Mouse (Mus musculus) kidney, adult 2 months (tissue): Measurements from ENCODE around the gene Pign. TPM values are rescaled to one million over a fixed set of nuclear protein-coding genes. Genes with fewer than 3 reads are reported as not detected.

Source experiments
- DNase-seq: peaks from one replicate; pipeline ENCODE4 v3.0.0; 2021
- H3K27ac ChIP-seq: fragments of 200-500 bp; 2 replicates; pipeline ENCODE4 v1.5.1; 2012; ENCODE audit warnings: low read depth, low read length, control low read depth, inconsistent platforms; ENCODE audit not compliant: insufficient read depth
- H3K27me3 ChIP-seq: fragments of 200-500 bp; replicated peaks from 2 replicates; pipeline ENCODE4 v1.6.1; 2012; ENCODE audit warnings: mild to moderate bottlenecking, moderate library complexity, low read length, inconsistent platforms; ENCODE audit not compliant: control insufficient read depth, insufficient read depth
- H3K36me3 ChIP-seq: fragments of 200-500 bp; 2 replicates; pipeline ENCODE4 v1.6.1; 2012; ENCODE audit warnings: mild to moderate bottlenecking, moderate library complexity, low read length, inconsistent platforms; ENCODE audit not compliant: control insufficient read depth, insufficient read depth
- H3K4me1 ChIP-seq: fragments of 200-500 bp; 2 replicates; pipeline ENCODE4 v1.6.1; 2011; ENCODE audit warnings: low read length; ENCODE audit not compliant: control insufficient read depth, insufficient read depth
- H3K4me3 ChIP-seq: fragments of 200-500 bp; 2 replicates; pipeline ENCODE4 v1.5.1; 2011; ENCODE audit warnings: mild to moderate bottlenecking, low read depth, low read length, control low read depth; ENCODE audit not compliant: insufficient read depth
- CTCF ChIP-seq: fragments of 200-500 bp; conservative IDR thresholded peaks from 2 replicates; pipeline ENCODE4 v1.5.1; 2011; ENCODE audit warnings: low read depth, mild to moderate bottlenecking, control low read depth, low read length, moderate library complexity, mixed read lengths; ENCODE audit not compliant: insufficient read depth, insufficient read length
- POLR2A ChIP-seq: fragments of 200-500 bp; IDR thresholded peaks from one replicate; pipeline ENCODE4 v1.6.1; 2011; ENCODE audit warnings: low read depth, low read length, control low read depth
- WGBS: fragments of 180-500 bp; shearing (Covaris S2); methylation state at CpG from one replicate; pipeline ENCODE4 v1.1.7; 2018; 5-methylcytosine and 5-hydroxymethylcytosine counted together
- polyA plus RNA-seq: library from polyadenylated mRNA; depleted of rRNA; stranded (reverse); fragments of >200 nt; gene quantifications from 2 replicates; pipeline ENCODE4 v1.2.3, GENCODE M21; 2012

Gene Pign
- polyA plus RNA-seq, 1 experiment: 18.6 TPM

DNA sequence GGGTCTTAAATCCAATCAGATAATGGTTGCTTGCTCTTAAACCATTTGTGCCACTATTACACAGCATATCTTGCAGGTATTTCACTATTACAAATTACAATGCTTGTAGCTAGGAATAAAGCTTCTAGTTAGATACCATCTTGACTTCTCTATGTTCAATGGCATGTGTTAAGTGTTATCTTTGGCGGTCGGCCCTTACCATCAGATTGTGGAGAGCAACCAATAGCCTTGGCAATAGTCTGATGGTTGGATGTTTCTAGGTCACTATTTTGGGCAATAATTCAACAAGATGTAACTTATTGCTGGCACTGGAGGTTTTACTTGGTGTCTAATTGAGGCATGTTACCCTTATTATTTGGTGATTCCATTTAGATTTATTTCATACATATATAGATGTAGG is 11.3 kb upstream of the Pign start:
- H3K27ac ChIP-seq: no peak overlapping the region
- H3K4me3 ChIP-seq: no peak overlapping the region
- TF ChIP-seq CTCF: no peak
- no peak for TF ChIP-seq POLR2A
- H3K27me3 ChIP-seq: no peaks in the 10 kb centered on the region
- WGBS: 53% methylated on average over 2 of the region's 2 CpGs
- DNase-seq: peak; percentile 38
- H3K4me1 ChIP-seq: no peaks in the 10 kb centered on the region
- no peaks in the 10 kb centered on the region for H3K36me3 ChIP-seq

DNA sequence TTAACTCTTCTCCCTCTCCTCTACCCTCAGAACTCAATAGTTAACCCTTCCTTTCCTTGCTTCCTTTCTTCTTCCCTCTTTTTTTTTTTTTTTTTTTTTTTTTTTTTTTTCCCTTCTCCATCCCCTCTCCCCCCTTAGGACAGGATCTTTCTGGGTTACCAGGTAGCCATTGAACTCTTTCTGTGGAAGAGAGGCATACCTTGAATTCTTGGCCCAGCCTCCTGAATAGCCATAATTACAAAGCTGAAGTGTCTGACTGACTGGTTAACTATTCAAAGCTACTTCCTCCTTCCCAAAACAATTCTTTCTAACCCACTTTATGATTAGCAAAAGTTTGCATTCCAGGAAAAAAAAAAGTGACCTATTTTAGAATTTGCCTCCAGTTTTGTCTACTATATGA is 6.2 kb upstream of the Pign start:
- Histone ChIP-seq H3K4me3 (no peak overlapping the region), H3K4me1 (no peaks in the 10 kb centered on the region), H3K27ac (no peak overlapping the region), H3K27me3 (no peaks in the 10 kb centered on the region), H3K36me3 (no peaks in the 10 kb centered on the region)
- no peak for TF ChIP-seq POLR2A
- TF ChIP-seq CTCF: no peak
- no peak for DNase-seq

- TF ChIP-seq CTCF: no peak
- TF ChIP-seq POLR2A: no peak
- peaks cover 2% of the 10 kb centered on the region; the same call in 1 of the 2 replicates for H3K4me1 ChIP-seq
- no peaks in the 10 kb centered on the region for H3K27me3 ChIP-seq
- peak overlapping the region; percentile 86 for H3K27ac ChIP-seq
- peak; percentile 14 for DNase-seq
- H3K4me3 ChIP-seq: peak overlapping the region; percentile 100
- H3K36me3 ChIP-seq: no peaks in the 10 kb centered on the region
- WGBS: under 1% methylated on average over 68 of the region's 68 CpGs
These were observed 710 bp upstream of the Pign start for GRCm38 (mm10) chr1:105663962-105664812.

- DNase-seq: no peak
- 5% methylated on average over 6 of the region's 6 CpGs for WGBS
- Histone ChIP-seq H3K4me3 (peak overlapping the region; percentile 87), H3K27ac (no peak overlapping the region), H3K27me3 (no peaks in the 10 kb centered on the region), H3K36me3 (no peaks in the 10 kb centered on the region), H3K4me1 (peaks cover 2% of the 10 kb centered on the region; the same call in 1 of the 2 replicates)
- no peak for TF ChIP-seq POLR2A
These were observed 682 bp downstream of the Pign start for GRCm38 (mm10) chr1:105662820-105663170.

- peak; percentile 74 for DNase-seq
These were observed 3.5 kb downstream of the Pign start for GRCm38 (mm10) chr1:105660015-105660414.

DNA sequence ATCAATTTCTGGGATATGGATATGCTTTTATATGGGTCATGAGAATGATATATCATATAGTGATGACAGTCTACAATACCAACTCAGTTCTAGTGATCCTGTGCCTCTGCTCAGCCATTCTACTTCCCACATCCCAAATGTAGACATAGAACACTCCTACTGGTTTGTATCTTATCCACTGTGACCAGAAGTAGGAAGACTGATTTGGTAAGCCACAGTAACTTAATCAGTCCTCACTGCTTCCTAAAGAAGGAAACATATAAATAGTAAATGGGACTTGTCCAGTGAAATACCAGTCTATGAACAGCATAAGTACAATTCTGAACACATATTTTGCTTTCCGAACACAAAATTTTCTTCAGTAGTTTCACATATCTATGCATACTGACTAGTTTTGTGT is 9.5 kb downstream of the Pign start:
- Histone ChIP-seq H3K36me3 (peaks cover 3% of the 10 kb centered on the region), H3K27me3 (no peaks in the 10 kb centered on the region), H3K4me1 (no peaks in the 10 kb centered on the region), H3K27ac (no peak overlapping the region), H3K4me3 (no peak overlapping the region)
- DNase-seq: no peak
- TF ChIP-seq POLR2A (no peak), CTCF (no peak)
- 96% methylated on average over 1 of the region's 1 CpGs for WGBS

More at GRCm38 (mm10) chr1:105660015-105660414, 3.5 kb downstream of the Pign start:
- no peaks in the 10 kb centered on the region for H3K27me3 ChIP-seq
- 15% methylated on average over 3 of the region's 3 CpGs for WGBS
- TF ChIP-seq CTCF (0 out of 2 replicates have a peak, but pooled peaks have one; percentile 18), POLR2A (no peak)
- peaks cover 3% of the 10 kb centered on the region for H3K36me3 ChIP-seq
- peaks cover 2% of the 10 kb centered on the region; the same call in 1 of the 2 replicates for H3K4me1 ChIP-seq
- no peak overlapping the region for H3K27ac ChIP-seq
- no peak overlapping the region for H3K4me3 ChIP-seq

- H3K4me1 ChIP-seq: no peaks in the 10 kb centered on the region
- H3K27me3 ChIP-seq: no peaks in the 10 kb centered on the region
- no peak for TF ChIP-seq CTCF
- no peak for TF ChIP-seq POLR2A
- no peak for DNase-seq
- WGBS: 100% methylated on average over 1 of the region's 1 CpGs
- no peak overlapping the region for H3K4me3 ChIP-seq
- H3K36me3 ChIP-seq: peaks cover 3% of the 10 kb centered on the region; the same call in 1 of the 2 replicates
- no peak overlapping the region for H3K27ac ChIP-seq
These were observed 12.8 kb downstream of the Pign start for GRCm38 (mm10) chr1:105650650-105651049.
